Mouse (Mus musculus): Measurements from ENCODE around the gene Tnip3. TPM values are rescaled to one million over a fixed set of nuclear protein-coding genes. Genes with fewer than 3 reads are reported as not detected.

The Tnip3 gene
- polyA plus RNA-seq, 1 experiment from 2014 or later: 1.1 TPM

GRCm38 (mm10) chr6:65531232-65531848 lies 6.2 kb downstream of the Tnip3 start:
- Histone ChIP-seq H3K4me1 (ENCODE audit: insufficient read depth) (no peaks in the 10 kb centered on the region), H3K9ac (no peak overlapping the region), H3K4me3 (ENCODE audit: low read depth, low read length) (no peak overlapping the region), H3K36me3 (ENCODE audit: insufficient read depth) (no peaks in the 10 kb centered on the region), H3K27ac (ENCODE audit: low read depth) (no peak overlapping the region), H3K4me2 (no peak overlapping the region), H3K9me3 (ENCODE audit: low read depth, low read length) (no peaks in the 10 kb centered on the region), H3K27me3 (ENCODE audit: insufficient read depth, low read length) (no peaks in the 10 kb centered on the region)
- TF ChIP-seq CTCF (IDR thresholded peaks at IDR 0.05; ENCODE audit: low read depth): no peak
- 48% methylated on average over 3 of the region's 3 CpGs for WGBS
- ATAC-seq (ENCODE audit: insufficient read depth) (peak; percentile 69; the same call in 1 of the 2 replicates), DNase-seq (no peak)

- TF ChIP-seq CTCF (IDR thresholded peaks at IDR 0.05; ENCODE audit: low read depth): no peak
- H3K27ac ChIP-seq (ENCODE audit: low read depth): no peak overlapping the region
- no peak overlapping the region for H3K4me2 ChIP-seq
- no peak overlapping the region for H3K9ac ChIP-seq
- ATAC-seq (ENCODE audit: insufficient read depth) (no peak), DNase-seq (no peak)
- peaks cover 2% of the 10 kb centered on the region for H3K4me1 ChIP-seq (ENCODE audit: insufficient read depth)
- no peaks in the 10 kb centered on the region for H3K9me3 ChIP-seq (ENCODE audit: low read depth, low read length)
- no peak overlapping the region for H3K4me3 ChIP-seq (ENCODE audit: low read depth, low read length)
- H3K27me3 ChIP-seq (ENCODE audit: insufficient read depth, low read length): no peaks in the 10 kb centered on the region
- WGBS: 78% methylated on average over 1 of the region's 1 CpGs
- H3K36me3 ChIP-seq (ENCODE audit: insufficient read depth): no peaks in the 10 kb centered on the region
These were observed 8.6 kb downstream of the Tnip3 start for GRCm38 (mm10) chr6:65533687-65534086.

GRCm38 (mm10) chr6:65537327-65537884 lies 12.3 kb downstream of the Tnip3 start:
- no peak for DNase-seq
- H3K4me3 ChIP-seq (ENCODE audit: low read depth, low read length): no peak overlapping the region

GRCm38 (mm10) chr6:65538022-65538652 lies 13.0 kb downstream of the Tnip3 start:
- WGBS: 33% methylated on average over 9 of the region's 9 CpGs
- H3K36me3 ChIP-seq (ENCODE audit: insufficient read depth): no peaks in the 10 kb centered on the region
- no peak for ATAC-seq (ENCODE audit: insufficient read depth)
- TF ChIP-seq CTCF (IDR thresholded peaks at IDR 0.05; ENCODE audit: low read depth): no peak
- no peaks in the 10 kb centered on the region for H3K27me3 ChIP-seq (ENCODE audit: insufficient read depth, low read length)
- no peak for DNase-seq
- no peak overlapping the region for H3K4me2 ChIP-seq
- H3K9ac ChIP-seq: no peak overlapping the region
- H3K9me3 ChIP-seq (ENCODE audit: low read depth, low read length): no peaks in the 10 kb centered on the region
- H3K4me1 ChIP-seq (ENCODE audit: insufficient read depth): peaks cover 2% of the 10 kb centered on the region
- H3K27ac ChIP-seq (ENCODE audit: low read depth): no peak overlapping the region
- no peak overlapping the region for H3K4me3 ChIP-seq (ENCODE audit: low read depth, low read length)

More at GRCm38 (mm10) chr6:65537327-65537884, 12.3 kb downstream of the Tnip3 start:
- Histone ChIP-seq H3K27me3 (ENCODE audit: insufficient read depth, low read length) (no peaks in the 10 kb centered on the region), H3K27ac (ENCODE audit: low read depth) (no peak overlapping the region), H3K9me3 (ENCODE audit: low read depth, low read length) (no peaks in the 10 kb centered on the region), H3K4me1 (ENCODE audit: insufficient read depth) (peaks cover 2% of the 10 kb centered on the region), H3K36me3 (ENCODE audit: insufficient read depth) (no peaks in the 10 kb centered on the region), H3K9ac (no peak overlapping the region), H3K4me2 (no peak overlapping the region)
- no peak for TF ChIP-seq CTCF (IDR thresholded peaks at IDR 0.05; ENCODE audit: low read depth)
- no peak for ATAC-seq (ENCODE audit: insufficient read depth)
- 34% methylated on average over 5 of the region's 5 CpGs for WGBS

GRCm38 (mm10) chr6:65538921-65539320 lies 13.8 kb downstream of the Tnip3 start:
- no peak overlapping the region for H3K4me2 ChIP-seq

GRCm38 (mm10) chr6:65540138-65540537 lies 15.0 kb downstream of the Tnip3 start:
- ATAC-seq (ENCODE audit: insufficient read depth) (no peak), DNase-seq (no peak)
- TF ChIP-seq CTCF (IDR thresholded peaks at IDR 0.05; ENCODE audit: low read depth): no peak
- Histone ChIP-seq H3K4me3 (ENCODE audit: low read depth, low read length) (no peak overlapping the region), H3K27me3 (ENCODE audit: insufficient read depth, low read length) (no peaks in the 10 kb centered on the region), H3K27ac (ENCODE audit: low read depth) (no peak overlapping the region), H3K36me3 (ENCODE audit: insufficient read depth) (no peaks in the 10 kb centered on the region), H3K4me2 (no peak overlapping the region), H3K9ac (no peak overlapping the region), H3K4me1 (ENCODE audit: insufficient read depth) (peaks cover 2% of the 10 kb centered on the region), H3K9me3 (ENCODE audit: low read depth, low read length) (no peaks in the 10 kb centered on the region)
- WGBS: 42% methylated on average over 2 of the region's 2 CpGs

More at GRCm38 (mm10) chr6:65538921-65539320, 13.8 kb downstream of the Tnip3 start:
- no peak for TF ChIP-seq CTCF (IDR thresholded peaks at IDR 0.05; ENCODE audit: low read depth)
- no peaks in the 10 kb centered on the region for H3K36me3 ChIP-seq (ENCODE audit: insufficient read depth)
- peaks cover 2% of the 10 kb centered on the region for H3K4me1 ChIP-seq (ENCODE audit: insufficient read depth)
- DNase-seq: no peak
- 46% methylated on average over 3 of the region's 3 CpGs for WGBS
- H3K9me3 ChIP-seq (ENCODE audit: low read depth, low read length): no peaks in the 10 kb centered on the region
- H3K27me3 ChIP-seq (ENCODE audit: insufficient read depth, low read length): no peaks in the 10 kb centered on the region
- no peak overlapping the region for H3K27ac ChIP-seq (ENCODE audit: low read depth)
- ATAC-seq (ENCODE audit: insufficient read depth): no peak
- H3K4me3 ChIP-seq (ENCODE audit: low read depth, low read length): no peak overlapping the region
- no peak overlapping the region for H3K9ac ChIP-seq

GRCm38 (mm10) chr6:65541094-65541493 lies 16.0 kb downstream of the Tnip3 start:
- WGBS: 45% methylated on average over 3 of the region's 3 CpGs
- no peak for TF ChIP-seq CTCF (IDR thresholded peaks at IDR 0.05; ENCODE audit: low read depth)

More at GRCm38 (mm10) chr6:65541094-65541493, 16.0 kb downstream of the Tnip3 start:
- DNase-seq (peak; percentile 21), ATAC-seq (ENCODE audit: insufficient read depth) (no peak)
- Histone ChIP-seq H3K9me3 (ENCODE audit: low read depth, low read length) (no peaks in the 10 kb centered on the region), H3K27ac (ENCODE audit: low read depth) (no peak overlapping the region), H3K4me1 (ENCODE audit: insufficient read depth) (peaks cover 2% of the 10 kb centered on the region), H3K36me3 (ENCODE audit: insufficient read depth) (no peaks in the 10 kb centered on the region), H3K9ac (no peak overlapping the region), H3K4me3 (ENCODE audit: low read depth, low read length) (no peak overlapping the region), H3K27me3 (ENCODE audit: insufficient read depth, low read length) (no peaks in the 10 kb centered on the region), H3K4me2 (no peak overlapping the region)
